Mouse (Mus musculus): ENCODE results near the gene Fcer2a.

Gene Fcer2a

DNA sequence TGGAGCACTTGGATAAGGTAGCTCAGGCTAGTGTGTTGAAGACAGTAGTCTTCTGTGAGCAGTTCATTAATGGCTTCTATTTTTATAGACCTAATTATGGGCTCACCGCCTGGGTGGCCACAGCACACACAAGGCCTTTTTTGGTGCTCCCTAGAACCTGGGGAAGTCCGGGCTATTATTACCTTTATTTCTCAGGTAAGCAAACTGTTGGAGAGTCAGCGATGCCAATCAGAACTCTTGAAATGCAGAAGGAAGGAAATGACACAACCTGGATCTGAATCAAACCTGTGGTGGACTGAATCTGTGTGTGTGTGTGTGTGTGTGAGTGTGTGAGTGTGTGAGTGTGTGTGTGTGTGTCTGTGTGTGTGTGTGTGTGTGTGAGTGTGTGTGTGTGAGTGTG lies at the start of gene Fcer2a:
Gene Fcer2a, minus strand, starts transcription at position 55 of the 400 bp plus-strand sequence.
- no peak for DNase-seq (ENCODE audit: low spot score in 2 of 2)

DNA sequence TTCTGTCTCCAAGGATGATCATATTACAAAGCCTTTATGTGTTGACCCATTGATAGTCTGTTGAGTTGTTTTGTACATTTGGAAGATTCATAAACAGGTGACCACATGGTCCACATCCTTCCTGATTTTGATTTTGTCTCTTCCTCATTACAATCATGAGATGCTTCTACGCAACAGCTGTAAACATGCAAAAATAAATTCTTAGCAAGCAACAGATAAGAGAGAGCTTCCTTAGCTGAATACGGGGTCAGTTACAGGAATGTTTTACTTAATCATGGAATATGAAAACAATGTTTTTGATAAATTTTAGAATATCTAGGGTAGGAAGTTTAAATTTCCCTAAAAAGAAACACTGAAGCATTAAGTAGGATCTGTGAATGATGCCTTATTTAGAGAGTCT lies 43.0 kb upstream of the Fcer2a start:
- no peak for DNase-seq (ENCODE audit: low spot score in 2 of 2)

DNA sequence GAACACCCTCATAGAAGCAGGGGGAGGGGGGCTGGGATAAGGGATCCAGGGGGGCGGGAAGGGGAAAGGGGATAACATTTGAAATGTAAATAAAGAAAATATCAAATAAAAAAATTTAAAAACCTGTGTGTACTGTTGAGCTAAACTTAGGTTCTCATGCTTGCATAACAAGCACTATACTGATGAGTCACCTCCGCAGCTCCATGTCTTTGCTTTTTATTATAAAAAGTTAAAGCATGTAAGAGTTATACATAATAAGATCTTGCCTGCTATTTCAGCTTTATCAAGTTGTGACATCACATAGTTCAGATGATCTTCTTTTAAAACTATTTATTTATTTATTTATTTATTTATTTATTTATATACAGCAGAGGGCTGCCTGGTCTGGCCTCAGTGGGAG lies 41.6 kb upstream of the Fcer2a start:
- DNase-seq (ENCODE audit: low spot score in 2 of 2) = no peak

DNA sequence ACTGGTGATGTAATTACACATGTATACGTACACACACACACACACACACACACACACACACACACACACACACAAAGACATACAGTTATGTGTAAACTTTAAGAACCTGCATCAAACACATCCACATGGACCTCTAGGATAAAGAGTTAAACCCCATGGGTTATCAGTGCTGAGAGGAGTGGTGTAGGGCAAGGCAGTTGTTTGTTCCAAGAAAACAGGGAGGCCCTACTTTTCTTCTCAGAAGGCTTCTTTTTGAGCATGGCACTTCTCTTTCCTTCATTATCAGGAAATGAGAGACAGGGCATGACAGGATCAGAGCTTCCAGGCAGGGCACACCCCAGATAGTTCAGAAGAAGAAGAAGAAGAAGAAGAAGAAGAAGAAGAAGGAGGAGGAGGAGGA lies 40.1 kb upstream of the Fcer2a start:
- DNase-seq (ENCODE audit: low spot score in 2 of 2) = no peak

DNA sequence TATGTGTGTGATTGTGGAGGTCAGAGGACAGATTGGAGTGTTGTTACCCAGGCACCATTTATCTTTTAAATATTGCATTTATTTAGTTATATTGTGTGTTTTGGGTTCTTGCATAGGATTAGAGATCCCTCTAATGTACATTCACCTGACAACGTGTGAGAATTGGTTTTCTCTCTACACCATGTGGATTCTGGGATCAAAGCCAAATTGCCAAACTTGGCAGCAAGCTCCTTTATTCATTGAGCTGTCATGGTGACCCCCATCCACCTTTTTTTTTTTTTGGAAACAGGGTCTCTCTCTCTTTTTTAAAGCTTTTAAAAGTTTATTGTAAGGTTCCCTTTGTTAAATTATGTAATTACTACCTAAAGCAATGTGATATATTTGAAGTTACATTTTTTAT lies 27.1 kb upstream of the Fcer2a start:
- no peak for DNase-seq (ENCODE audit: low spot score in 2 of 2)

DNA sequence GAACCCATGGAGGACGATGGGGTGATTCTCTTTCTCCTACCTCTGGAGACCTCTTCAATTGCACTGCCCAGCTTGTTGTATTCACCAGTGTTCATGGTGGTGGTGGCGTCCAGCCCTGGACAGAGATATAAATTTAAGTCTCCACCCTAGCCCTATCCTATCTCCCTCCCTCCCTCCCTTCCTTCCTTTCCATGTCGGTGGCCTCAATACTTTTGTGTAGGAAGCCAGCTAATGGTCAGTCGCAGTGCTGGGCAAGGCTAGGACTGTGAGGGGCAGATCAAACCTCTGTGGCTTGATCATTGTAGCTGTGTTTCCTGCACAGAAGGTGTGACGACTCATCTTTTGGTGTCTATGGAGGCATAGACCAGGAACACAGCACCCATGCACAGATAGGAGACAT lies 26.6 kb upstream of the Fcer2a start, which contains the start of gene Clec4g:
Gene Clec4g, minus strand, starts transcription at position 101 of the 400 bp plus-strand sequence.
- no peak for DNase-seq (ENCODE audit: low spot score in 2 of 2)

DNA sequence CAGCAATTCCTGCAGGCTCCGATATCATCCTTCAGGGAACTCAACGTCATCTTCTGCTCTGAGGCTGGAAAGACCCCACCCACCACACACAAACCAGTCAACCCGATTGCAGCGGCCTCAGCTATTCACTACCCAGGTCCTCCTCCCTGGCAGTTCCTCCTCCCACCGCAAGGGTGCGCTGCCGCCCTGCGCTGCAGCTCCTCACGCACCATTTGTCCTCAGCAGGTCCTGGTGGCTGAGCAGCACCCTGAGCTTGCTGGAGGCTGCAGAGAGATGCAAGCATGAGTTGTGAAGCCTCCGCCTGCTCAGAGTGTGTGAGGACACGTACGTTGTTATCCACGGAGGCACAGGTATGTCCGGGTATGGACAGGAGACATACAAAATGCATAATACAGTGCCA lies 24.6 kb upstream of the Fcer2a start:
- peak; percentile 51 to 73 for DNase-seq (ENCODE audit: low spot score in 2 of 2)

DNA sequence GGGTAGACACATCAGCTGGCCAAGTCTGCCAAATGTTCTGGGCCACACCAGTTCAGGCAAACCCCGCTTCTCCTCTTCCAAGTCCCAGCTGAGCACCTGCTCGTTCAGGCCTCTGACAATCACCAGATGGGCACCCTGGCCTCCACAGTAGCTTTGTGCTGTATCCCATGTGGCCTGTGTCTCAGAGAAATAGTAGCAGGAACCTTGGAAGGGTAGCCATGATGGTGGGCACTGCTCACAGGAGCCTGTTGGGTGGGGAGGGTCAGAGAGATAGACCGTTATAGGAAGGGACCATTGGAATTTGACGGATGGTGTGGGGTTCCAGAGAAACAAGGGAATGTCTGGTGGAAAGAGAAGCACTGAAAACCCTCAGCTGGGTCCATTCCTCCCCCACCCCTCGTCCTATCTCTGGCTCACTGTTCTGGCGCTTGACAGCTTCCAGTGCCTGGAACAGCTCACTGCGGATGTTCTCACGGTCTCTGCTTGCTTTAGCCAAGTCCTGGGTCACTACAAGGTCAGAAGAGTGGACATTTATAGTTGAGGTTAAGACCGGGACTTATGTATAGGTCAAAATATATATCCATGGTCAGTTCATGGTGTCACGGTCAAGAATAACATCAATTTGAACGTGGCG lies 23.5 kb upstream of the Fcer2a start:
- DNase-seq (ENCODE audit: low spot score in 2 of 2) = no peak

DNA sequence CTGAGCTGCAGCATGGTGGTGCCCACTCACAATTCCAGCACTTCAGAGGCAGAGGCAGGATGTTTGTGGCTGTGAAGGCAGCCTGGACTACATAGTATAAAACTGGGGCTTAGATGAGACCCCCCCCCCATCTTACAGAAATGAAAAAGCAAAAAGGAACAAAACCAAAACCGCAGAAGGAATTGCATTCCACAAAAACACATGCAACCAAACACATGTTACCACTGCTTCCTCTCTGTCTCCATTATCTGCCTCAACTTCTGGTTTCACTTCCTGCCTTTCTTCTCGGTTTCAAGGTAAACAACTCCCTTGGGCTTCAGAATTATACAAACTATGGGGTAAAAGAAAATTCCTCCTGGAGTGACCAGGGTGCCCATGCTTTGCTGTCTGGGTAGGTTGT lies 17.7 kb upstream of the Fcer2a start:
- DNase-seq (ENCODE audit: low spot score in 2 of 2) = no peak

DNA sequence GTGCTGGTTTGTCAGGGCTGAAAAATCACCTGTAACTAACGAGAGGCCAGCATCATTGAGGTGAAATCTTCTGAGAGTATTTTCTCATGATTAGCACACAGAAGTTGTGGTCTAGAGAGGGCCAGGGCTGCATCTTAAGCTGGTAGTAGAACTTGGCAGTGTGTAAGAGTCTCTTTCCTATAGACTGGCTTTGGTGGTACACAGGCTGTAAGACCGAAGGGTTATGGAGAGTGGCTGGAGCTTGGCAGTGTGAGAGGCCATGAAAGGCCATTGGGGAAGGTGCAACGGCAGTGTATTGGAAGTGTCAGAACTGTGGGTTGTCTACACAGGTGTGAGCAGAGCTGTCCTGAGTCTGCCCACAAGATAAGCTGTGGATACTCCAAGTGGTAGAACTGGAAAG lies 16.3 kb upstream of the Fcer2a start:
- no peak for DNase-seq (ENCODE audit: low spot score in 2 of 2)

DNA sequence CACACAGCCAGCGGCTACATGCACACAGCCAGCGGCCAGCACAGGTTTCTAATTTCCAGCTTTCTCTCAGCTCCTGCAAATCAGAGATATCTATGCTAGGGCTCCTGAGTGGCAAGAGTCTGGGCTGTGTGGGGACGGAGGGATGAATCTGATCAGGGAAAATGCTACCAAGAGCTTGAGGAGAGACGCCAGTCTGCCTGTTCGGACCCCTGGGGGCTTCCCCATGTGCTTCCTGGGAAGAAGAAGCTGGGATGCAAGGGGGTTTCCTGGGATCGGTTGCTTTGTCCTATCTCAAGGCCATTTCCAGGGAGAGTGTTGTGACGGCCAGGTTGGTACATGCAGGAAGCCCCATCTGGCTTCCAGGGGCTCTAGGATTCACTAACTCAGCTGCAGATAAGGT lies 13.6 kb upstream of the Fcer2a start:
- DNase-seq (ENCODE audit: low spot score in 2 of 2) = no peak

DNA sequence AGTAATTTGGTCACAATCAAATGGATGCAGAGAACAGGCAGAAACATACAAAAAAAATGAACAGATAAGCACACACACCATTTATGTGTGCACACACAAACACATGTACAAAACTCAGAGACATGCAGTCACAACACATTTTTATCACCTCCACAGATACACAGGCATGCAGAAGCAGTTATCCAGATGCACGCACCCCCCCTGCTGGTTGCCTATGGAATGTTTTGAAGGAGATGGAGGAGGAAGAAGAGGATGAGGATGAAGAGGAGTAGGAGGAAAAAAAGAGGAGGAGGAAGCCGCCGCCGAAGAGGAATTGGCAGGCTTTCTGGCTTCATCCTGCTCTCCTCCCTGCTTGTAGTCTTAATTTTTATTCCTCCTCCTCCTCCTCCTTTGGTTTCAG lies 11.7 kb upstream of the Fcer2a start:
- no peak for DNase-seq (ENCODE audit: low spot score in 2 of 2)

DNA sequence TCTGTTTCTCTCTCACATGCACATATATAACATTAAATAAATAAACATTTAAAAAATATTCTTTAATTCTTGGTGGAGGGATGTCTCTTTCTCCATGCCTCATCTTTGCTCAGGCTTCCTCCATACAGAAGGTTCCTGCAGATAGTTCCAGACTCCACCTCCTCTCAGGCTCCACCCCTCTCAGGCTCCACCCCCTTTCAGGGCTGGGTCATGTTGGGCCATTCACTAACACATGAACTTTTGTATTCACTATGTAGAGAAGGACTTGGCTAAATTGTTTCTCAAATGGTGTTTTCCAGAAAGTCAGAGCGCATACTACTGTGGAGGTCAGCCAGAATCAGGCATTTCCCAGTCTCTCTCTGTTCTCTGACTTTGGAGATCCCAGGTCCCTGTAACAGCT lies 7.5 kb upstream of the Fcer2a start:
- no peak for DNase-seq (ENCODE audit: low spot score in 2 of 2)

DNA sequence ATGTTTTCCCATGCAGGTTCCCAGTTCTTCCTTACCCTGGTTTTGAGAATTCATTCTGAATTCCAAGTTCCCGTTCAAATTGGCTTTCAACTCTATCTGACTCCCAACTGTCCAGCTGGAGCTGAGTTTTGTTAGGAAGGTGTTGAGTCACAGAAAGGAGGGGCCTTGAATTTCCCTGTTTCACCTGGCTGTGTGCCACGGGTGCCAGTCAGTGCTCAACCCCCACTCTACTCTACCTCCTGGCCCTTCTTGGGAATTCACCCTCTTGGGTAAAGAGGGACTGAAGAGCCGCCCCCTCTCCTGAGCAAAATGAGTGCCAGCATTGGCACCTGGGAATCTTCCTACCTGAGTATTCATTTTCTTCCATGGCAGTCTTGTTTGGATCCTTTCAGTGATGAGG lies 3.2 kb downstream of the Fcer2a start:
- DNase-seq (ENCODE audit: low spot score in 2 of 2) = no peak

DNA sequence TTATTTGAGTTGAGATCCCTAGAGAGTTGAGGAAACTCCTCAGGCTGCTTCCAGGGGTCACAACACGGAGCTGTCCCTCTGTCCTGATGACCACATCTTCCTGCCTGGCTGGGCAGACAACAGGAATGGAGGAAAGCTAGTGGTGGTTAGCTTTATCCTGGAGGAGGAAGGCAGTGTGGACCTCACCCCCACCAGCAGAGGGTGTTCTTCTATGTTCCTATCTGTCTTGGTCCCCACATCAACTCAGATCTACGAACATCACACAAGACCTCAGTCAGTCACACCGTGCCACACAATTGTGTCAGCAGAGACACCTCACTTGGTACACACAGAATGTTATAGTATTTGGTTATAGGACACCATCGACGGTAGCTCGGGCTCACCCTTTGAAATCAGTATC lies 6.4 kb downstream of the Fcer2a start:
- DNase-seq (ENCODE audit: low spot score in 2 of 2) = no peak

DNA sequence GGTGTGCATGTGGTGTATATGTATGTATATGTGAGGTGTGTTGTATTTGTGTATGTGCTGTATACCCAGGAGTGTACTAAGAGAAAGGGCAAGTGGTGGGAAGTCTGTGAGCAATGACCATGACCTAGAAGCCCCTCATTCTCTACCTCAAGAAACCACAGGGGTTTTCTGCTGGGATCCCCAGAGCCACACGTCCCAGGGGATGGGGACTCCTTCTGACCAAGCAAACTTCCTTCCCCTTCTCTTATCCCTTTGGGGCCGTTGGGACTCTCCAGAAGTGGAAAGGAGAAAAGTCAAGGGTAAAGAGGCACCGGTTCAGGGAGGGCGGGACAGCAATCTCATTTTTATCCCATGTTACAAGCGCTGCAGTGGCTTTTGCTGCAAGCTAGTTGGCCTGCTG lies 8.6 kb downstream of the Fcer2a start:
- DNase-seq (ENCODE audit: low spot score in 2 of 2) = no peak

DNA sequence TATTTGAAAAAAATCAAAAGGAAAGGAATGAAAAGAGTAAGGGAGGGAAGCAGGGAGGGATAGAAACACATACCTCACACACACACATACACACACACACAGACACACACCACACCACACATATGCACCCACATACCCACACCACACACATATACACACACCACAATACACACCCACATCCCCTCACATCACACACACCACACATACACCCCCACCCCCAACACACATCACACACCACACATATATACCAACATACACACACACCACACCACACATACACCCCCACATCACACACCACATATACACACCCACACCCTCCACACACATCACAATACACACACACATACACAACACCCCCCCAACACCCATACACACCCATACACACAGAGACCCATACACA lies 9.4 kb downstream of the Fcer2a start:
- no peak for DNase-seq (ENCODE audit: low spot score in 2 of 2)

DNA sequence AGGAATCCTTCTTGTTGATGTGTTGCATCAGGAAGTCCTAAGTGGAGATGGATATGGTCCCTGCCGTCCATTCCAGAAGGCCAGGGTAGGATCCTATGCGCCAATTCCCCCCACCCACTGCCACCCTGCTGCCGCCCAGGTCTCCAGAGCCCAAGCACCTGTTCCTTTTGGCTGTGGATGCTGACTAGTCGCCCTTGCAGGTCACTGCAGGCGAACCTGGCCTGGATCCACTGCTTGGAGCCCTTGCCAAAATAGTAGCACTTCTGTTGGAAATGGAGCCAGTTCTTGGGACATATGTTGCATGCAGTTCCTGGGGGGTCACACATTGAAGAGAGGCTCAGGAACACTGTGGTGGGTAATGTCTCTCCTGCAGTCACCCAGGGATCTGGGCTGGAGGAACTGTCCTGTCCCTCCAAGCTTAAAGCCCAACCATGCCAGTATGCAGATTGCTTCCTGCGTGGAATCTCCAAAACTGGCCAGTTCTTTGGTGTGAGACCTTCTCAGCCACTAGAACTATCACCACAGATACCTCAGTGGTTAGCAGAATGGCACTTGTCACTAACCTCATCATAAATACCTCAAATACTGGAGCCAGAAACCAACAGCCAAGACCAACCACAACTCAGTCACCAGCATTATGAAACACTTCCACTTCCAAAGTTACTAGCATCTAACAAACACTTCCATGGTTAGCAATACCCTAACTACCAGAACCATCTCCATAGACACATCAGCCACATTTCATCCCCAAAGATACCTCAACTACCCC lies 10.4 kb downstream of the Fcer2a start:
- DNase-seq (ENCODE audit: low spot score in 2 of 2) = no peak

DNA sequence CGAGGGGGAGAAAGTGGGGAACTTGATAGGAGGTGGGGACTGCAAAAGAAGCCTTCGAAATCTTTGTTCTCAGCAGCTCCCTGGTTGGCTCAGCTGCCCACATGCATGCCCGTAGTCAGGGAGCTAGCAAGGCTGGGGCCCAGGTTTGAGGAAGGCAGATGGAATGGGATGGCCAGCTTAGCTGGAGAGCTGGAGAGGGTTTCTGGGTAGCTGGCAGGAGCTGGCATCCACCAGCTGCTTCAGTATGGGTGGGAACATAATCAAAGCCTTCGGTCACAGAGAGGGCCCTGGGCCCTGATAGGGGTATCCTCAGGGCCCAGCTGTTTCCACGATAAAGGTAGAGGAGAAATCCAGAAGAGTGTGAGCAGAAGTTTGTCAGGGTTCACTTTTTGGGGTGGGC lies 11.5 kb downstream of the Fcer2a start:
- no peak for DNase-seq (ENCODE audit: low spot score in 2 of 2)

DNA sequence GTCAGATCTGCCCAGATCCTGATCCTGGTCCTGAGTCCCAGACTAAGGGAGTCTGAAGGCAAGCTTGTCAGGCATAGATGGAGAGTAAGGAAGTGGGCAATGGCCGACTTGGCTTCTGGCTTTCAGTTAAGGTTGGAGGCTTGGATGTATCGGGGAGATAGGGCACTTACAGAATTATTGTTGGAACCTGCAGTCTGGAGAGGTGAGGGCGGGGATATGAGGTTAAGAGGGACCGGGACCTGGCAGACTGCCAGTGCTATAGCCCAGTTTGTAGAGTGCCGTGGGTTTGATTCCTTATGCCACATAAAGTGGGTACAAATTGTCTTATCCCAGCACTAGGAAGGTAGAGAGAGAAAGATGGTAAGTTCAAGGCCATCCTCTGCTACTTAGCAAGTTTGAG lies 14.3 kb downstream of the Fcer2a start:
- DNase-seq (ENCODE audit: low spot score in 2 of 2) = no peak

DNA sequence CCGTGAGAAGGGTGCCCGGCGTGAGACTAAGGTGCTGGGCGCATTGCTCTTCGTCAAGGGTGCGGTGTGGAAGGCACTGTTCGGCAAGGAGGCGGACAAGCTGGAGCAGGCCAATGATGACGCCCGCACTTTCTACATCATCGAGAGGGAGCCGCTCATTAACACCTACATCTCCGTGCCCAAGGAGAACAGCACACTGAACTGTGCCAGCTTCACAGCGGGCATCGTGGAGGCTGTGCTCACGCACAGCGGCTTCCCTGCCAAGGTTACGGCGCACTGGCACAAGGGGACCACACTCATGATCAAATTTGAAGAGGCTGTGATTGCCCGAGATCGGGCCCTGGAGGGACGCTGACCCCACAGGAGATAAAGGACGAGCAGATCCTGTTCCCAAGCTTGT lies 14.7 kb downstream of the Fcer2a start:
- DNase-seq (ENCODE audit: low spot score in 2 of 2) = no peak

DNA sequence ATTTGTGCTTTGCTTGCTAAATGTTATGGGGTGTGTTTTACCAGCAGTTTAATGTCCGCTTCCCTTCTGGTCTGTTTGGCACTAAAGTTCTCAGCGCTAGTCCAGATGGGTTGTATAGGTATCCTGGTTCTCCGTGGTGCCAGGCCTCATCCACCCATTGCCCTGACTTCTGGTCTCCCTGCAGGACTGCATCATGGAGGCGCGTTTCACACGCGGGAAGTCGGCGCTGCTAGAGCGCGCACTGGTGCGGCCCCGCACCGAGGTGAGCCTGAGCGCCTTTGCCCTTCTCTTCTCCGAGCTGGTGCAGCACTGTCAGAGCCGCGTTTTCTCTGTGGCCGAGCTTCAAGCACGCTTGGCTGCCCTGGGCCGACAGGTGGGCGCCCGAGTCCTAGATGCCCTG lies 15.1 kb downstream of the Fcer2a start:
- no peak for DNase-seq (ENCODE audit: low spot score in 2 of 2)

DNA sequence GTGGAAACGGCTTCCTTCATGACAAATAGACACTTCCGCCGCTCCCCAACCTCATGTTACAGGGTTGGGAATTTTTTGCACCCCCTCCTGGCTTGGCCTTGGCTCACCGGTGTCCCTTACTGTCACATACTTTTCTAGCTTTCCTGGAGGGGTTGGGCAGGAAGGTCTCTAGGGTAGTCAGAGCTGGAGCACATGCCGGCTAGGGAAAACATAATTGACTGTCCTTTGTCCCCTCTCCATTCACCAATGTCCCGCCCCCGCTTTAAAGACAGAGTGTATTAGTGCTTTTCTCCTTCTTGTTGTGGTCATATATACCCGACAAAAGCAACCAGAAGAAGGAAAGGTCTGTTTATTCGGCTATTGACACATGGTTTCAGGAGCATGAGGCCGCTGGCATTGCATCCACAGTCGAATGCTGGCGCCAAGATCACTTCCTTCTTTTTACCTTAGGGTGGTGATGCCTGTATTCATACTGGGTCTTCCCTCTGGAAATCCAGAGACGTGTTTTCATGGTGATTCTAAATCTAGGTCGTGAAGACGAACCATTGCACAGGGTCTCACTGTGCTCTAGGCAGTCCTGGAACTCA lies 16.9 kb downstream of the Fcer2a start:
- no peak for DNase-seq (ENCODE audit: low spot score in 2 of 2)

All from urinary bladder, postnatal 4 days (tissue).